Mouse (Mus musculus): Measurements from ENCODE around the gene Brwd1. TPM values are rescaled to one million over a fixed set of nuclear protein-coding genes. Genes with fewer than 3 reads are reported as not detected.

Brwd1 gene
- total RNA-seq, 2 experiments from 2014 or later, result 115 to 123 TPM

- no peak for DNase-seq (ENCODE audit: low spot score in 2 of 2)
- intact Hi-C loops (cut with DNase I), result no loop called here
Measured at GRCm38 (mm10) chr16:95943186-95943585, 139.1 kb downstream of the Brwd1 start.

Small RNAs within 50 kb of the gene (microRNA-seq; reads per million reads assigned to microRNA genes)
- 0 reads per million in 2 experiments for gene Gm27833

Other genes with a start within 250 kb of the Brwd1 start
- gene Psmg1, start 91.6 kb downstream of the Brwd1 start, total RNA-seq (2021), result 10 to 100 TPM; 16.8 to 17.2 TPM
- gene Hmgn1, start 45.2 kb upstream of the Brwd1 start, total RNA-seq (2021), result 10 to 100 TPM; 49.9 to 58.0 TPM
- 10 to 100 TPM; 63.8 to 71.0 TPM for gene Wrb, start 62.9 kb upstream of the Brwd1 start, total RNA-seq (2021)
- gene Lca5l, start 109.7 kb upstream of the Brwd1 start, total RNA-seq (2021), result 1 to 10 TPM in 1 of 2 experiments, under 1 TPM in 1; 0.88 to 1.5 TPM
- gene Sh3bgr, start 117.9 kb upstream of the Brwd1 start, total RNA-seq (2021), result 1 to 10 TPM in 1 of 2 experiments, under 1 TPM in 1; 0.89 to 1.5 TPM
- gene B3galt5, start 153.3 kb upstream of the Brwd1 start, total RNA-seq (2021), result 10 to 100 TPM in 1 of 2 experiments, 1 to 10 TPM in 1; 7.0 to 10.8 TPM

All from left cerebral cortex, postnatal 14 days (tissue).